Mouse (Mus musculus) olfactory bulb, adult 2 months (tissue): ENCODE data around the gene Itga1.

Experiments used
- CTCF ChIP-seq: fragments of 200-500 bp; IDR thresholded peaks from 2 replicates; pipeline ENCODE4 v1.5.1; 2012; ENCODE audit warnings: low read depth, mild to moderate bottlenecking, low read length, moderate library complexity; ENCODE audit not compliant: insufficient read depth
- POLR2A ChIP-seq: fragments of 200-500 bp; IDR thresholded peaks from 2 replicates; pipeline ENCODE4 v1.6.1; 2012; ENCODE audit warnings: mild to moderate bottlenecking, low read depth, low read length, moderate library complexity; ENCODE audit not compliant: insufficient read depth

- TF ChIP-seq CTCF (no peak), POLR2A (no peak)
These were observed 3.5 kb downstream of the Itga1 start for GRCm38 (mm10) chr13:115098227-115098626.
